Mouse (Mus musculus): Measurements from ENCODE around the gene Crhr1. TPM values are rescaled to one million over a fixed set of nuclear protein-coding genes. Genes with fewer than 3 reads are reported as not detected.

The Crhr1 gene
- total RNA-seq (2021) = under 1 TPM in 1 of 2 experiments, not detected in 1; 0.27 TPM
- long read RNA-seq, experiment 1 = 0 reads
- long read RNA-seq, experiment 2, transcript Crhr1-201 (13 exons, 2,460 nt) = major isoform, 6 of 6 reads
- long read RNA-seq, experiment 2, partial matches to known transcripts = 0 of 6 reads
- long read RNA-seq, experiment 2, other reads (novel, unspliced or antisense) = 0 of 6 reads

DNA sequence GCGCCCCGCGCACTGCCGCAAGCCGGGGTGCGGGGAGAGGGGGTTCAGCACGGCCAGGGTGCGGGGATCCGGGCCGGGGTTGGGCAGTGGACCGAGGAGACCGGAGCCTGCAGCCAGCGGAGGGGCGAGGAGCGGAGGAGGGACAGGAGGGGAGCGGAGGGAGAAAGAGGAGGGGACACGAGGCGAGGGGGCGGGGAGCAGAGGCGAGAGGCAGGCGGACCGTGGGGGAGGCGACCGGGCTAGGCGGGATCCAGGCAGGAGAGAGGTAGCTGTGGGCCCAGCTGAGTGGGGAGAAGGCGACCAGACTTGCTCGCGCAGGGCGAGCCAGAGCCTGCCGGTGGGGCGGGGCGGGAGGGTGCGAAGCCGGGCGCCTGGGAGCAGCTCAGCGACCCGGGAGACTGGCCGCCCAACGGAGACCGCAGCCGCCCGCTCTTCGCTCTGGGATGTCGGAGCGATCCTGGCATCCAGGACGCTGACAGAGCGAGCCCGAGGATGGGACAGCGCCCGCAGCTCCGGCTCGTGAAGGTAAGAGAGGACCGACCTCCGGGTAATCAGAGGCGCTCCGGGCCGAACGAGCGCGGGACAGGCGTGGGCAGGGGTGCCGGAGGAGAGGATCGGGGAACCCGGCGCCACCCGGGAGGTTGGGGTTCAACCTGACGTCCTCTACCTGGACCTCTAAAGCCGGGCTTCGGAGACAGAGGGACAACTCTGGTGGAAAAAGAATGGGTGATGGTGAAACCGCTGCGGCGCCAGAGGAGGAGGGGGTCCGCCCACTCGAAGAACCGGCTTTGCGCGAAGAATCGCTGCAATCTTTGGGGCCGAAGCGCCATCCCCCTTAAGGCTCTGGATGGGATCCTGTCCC, at the start of gene Crhr1:
Crhr1 (plus strand) TSS at position 276 of the 862 bp plus-strand sequence.
- no peak for DNase-seq (ENCODE audit: low spot score in 2 of 2)

DNA sequence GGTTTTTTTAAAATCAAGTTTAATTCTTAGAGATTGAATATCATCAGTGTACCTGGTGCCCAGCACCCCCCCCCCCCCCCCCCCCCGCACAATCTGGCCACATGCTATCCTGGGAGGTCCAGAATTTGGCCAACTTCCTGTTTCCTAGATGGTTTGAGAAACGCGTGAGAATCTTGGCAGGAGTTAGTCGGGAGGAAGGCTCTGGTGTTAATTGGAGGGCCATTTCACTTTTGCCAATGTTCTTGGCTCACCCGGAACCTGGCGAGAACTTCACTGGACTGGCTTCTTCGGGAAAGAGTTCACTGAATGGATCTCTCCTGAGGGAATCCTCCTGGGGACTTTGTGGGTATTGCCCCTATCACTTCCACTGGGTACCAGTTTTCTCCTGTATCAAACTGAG, 49.4 kb upstream of the Crhr1 start:
- DNase-seq (ENCODE audit: low spot score in 2 of 2) = no peak

DNA sequence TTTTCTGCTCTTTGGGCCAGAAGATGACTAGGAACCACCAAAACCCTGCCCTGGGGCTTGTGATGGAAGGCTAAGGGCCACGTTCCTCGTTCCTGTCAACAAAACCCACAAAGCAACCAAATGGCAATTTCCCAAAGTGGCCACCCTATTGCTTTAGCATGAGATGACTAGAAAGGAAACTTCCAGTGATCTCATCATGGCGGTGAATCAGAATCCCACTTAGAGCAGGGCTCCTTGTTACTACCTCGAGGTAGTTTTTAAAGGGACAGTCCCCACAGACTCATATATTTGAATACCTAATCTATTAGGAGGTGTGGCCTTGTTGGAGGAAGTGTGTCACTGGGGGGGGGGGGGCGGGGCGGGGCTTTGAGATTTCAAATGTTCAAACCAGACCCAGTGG, 48.9 kb upstream of the Crhr1 start:
- no peak for DNase-seq (ENCODE audit: low spot score in 2 of 2)

DNA sequence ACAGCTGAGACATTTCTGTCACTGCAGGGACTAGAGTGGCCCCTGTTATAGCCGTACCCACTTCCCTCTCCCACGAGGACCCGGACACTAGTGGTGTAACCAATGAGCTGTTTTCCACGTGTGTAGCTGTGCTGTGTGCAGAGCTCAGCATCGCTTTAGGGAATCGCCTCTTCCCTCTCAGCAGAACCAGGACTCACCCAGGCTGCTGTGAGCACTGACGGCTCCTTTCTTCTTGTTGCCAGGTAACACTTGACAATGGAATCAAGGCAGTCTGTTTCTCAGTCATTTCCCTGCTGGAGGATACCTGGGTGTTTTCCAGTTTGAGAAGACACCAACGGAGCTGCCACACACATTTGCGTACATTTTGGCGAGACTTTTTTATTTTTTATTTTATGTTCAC, 44.1 kb upstream of the Crhr1 start:
- DNase-seq (ENCODE audit: low spot score in 2 of 2) = no peak

DNA sequence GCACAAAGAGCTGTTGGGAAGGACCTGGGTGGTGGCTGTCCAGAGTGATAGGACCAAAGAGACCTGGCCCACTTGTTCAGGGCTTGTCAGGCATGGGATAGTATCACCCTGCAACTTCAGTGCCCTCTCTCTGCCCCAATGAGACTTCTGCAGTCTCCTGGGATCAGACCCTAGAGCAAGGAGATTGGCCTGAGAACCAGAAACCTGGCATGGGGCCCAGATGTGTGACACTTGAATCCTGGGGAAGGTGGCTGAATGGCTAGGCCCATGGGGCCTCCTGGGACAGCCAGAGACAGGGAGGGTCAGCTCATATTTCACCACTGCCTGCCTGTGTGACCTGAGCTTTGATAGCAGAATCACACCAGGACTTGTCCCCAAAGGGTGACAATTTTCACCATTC, 41.9 kb upstream of the Crhr1 start:
- DNase-seq (ENCODE audit: low spot score in 2 of 2) = no peak

DNA sequence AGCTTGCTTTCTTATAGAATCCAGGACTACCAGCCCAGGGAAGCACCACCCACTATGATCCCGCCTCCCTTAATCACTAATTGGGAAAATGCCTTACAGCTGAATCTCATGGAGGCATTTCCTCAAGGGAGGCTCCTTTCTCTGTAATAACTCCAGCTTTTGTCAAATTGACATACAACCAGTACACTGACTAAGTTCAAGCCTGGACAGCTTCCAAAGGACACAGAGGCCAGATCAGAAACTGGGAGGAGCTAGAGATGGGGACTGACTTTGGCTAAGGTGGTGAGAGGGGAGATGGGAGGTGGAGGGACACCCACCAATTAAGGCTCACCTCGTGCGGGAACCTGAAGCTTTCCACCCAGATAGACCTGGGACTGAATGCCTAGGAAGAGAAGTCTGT, 37.5 kb upstream of the Crhr1 start:
- no peak for DNase-seq (ENCODE audit: low spot score in 2 of 2)

DNA sequence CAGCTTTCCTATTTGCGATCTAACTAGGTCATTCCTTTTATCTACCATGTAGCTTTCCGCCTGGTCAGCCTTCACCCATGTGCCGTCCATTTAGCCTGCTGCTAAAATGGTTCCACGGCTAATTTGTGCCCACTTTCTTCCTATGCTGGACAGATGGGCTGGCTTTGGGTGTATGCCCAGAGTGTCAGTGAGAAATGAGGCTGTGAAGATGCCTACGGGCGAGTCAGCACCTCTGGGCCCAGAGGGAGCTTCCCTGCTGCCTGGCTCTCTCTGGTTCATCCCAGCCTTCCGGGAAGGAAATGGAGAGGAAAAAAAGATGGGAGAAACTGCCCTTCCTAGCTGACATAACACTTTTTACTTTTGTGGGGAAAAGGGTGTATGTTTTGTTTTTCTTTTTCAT, 36.1 kb upstream of the Crhr1 start:
- no peak for DNase-seq (ENCODE audit: low spot score in 2 of 2)

DNA sequence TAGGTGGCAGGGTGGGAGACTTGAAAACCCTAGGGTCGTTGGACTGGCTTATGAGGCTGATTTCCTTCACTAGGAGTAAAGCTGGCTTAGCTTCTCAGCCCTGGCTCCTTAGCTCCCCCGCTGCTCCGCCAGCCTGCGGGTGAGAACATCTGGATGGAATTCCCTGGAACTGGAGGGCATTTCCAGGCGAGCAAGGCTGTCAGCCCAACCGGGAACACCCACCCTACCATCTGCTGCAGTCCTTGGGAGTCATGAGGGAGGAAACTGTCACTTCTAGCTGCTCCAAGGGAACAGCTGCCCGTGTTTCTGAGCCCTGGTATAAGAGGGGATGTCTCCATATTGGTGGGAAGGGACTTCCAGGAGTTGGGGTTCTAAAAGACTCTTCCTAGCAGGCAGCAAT, 33.1 kb upstream of the Crhr1 start:
- no peak for DNase-seq (ENCODE audit: low spot score in 2 of 2)

DNA sequence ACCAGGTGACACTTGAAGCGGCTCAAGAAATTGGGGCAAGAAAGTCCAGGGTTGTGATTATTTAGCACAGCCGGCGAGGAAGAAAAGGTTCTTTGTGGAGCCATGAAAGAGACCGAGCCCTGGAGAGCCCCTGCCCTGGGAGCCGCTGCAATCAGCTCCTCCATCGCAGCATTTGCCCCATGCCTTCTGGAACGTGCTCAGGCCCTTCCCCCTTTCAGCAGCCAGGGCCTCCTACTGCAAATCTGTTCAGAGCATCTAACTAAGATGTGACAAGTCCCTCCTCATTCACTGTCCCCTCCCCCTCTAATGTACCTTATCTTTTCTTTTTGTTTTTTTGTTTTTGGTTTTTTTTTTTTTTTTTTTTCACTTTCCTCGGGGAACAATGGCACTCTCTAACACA, 30.0 kb upstream of the Crhr1 start:
- no peak for DNase-seq (ENCODE audit: low spot score in 2 of 2)

DNA sequence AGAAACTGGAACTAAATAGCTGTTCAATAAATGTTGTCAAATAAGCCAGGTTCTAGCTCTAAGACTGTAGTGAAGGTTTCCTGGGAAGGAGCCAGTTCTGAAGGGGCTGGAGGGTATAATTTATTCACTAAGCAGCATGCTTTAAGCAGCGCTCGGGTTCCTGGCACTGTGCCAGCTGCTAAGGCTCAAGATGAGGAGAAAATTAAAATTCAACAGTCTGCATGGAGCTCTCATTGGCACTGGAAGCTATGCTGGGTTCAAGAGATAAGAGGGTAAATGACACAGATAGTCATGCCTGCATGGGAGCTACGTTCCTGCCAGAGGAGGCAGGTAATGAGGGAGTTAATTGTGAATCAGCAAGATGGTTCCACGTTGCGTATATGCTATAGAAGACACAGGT, 26.3 kb upstream of the Crhr1 start:
- no peak for DNase-seq (ENCODE audit: low spot score in 2 of 2)

DNA sequence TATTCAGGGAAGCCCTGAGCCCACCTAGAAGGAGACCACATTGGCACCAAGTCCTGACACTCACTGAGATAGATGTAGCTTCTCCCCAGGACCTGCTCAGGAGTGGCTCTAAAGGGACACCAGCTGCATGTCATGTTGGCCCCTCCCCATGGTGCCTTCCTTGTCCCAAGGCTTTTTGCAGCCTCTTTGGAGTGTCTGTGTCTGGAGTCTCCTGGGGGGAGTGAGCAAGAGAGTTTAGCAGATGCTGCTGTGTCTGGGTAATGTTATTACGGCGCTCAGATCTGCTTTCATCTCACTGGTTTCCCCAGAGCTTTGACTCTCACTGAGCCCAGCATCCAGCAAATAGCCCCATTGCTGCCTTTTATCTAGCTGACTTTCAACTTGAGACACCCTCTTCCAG, 25.7 kb upstream of the Crhr1 start:
- no peak for DNase-seq (ENCODE audit: low spot score in 2 of 2)

DNA sequence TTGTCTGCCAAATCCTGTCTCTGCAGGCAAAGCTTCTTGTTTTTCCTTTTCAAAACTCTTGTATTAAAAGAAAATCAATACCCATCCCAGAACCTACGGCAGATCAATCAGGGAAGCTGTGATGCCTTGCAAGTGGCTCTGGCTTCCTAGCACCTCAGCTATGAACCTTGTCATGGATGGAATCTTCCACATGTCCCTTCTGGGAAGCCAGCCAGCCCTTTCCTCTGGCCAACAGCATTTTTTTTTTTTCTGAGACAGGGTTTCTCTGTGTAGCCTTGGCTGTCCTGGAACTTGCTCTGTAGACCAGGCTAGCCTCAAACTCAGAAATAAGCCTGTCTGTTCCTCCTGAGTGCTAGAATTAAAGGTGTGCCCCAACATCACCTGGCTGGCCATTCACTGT, 22.3 kb upstream of the Crhr1 start:
- no peak for DNase-seq (ENCODE audit: low spot score in 2 of 2)

DNA sequence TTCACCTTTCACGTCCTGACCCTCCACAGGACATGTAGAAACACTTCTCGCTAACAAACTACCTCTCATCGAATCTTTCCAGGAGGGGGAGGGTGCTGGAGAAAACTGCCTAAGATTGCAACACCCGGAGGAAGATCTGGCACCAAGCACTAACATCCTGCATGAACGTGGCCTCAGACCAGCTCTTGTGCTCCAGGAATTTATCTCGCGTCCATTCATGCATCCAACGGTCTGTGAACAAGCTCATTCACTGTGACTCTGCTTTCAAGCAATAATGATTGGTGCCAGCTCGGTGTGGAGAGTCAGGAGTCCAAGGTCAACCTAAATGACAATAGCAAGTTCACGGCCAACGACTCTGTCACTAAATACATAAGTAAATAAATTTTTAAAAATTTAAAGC, 20.8 kb upstream of the Crhr1 start:
- DNase-seq (ENCODE audit: low spot score in 2 of 2) = no peak

DNA sequence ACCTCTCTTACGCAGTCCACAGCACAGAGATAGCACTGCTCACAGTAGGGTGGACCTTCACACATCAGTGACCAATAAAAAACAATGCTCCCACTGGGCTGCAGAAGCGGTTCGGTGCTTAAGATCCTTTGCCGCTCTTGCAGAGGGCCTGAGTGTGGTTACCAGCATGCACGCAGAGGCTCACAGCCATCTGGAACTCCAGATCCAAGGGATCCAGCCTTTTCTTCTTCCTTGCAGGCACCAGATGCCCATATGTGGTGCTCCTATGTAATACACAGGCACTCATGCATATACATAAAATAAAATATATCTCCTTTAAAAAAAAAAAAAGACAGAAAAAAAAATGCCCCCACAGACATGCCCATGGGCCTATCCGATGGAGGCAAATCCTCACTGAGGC, 19.0 kb upstream of the Crhr1 start:
- DNase-seq (ENCODE audit: low spot score in 2 of 2) = no peak

DNA sequence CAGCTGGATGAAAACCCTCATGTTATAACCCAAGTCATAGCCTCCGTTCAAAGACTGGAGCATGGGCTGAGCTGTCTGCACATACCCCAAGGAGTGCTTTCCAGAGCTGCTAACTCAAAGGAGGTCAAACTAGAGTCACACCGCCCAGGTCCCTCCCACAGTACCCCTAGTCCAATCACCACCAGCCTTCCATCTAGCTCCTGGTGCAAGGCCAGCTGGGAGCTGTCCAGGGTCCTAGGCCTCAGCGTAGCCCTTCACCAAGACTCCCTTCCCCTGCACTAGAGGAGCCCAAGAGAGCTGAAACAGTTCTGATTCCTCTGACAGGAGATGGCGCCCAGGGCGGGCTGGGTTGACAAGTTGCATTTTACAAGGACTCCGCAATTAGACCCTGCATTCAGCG, 18.0 kb upstream of the Crhr1 start:
- DNase-seq (ENCODE audit: low spot score in 2 of 2) = peak; percentile 66 to 76

DNA sequence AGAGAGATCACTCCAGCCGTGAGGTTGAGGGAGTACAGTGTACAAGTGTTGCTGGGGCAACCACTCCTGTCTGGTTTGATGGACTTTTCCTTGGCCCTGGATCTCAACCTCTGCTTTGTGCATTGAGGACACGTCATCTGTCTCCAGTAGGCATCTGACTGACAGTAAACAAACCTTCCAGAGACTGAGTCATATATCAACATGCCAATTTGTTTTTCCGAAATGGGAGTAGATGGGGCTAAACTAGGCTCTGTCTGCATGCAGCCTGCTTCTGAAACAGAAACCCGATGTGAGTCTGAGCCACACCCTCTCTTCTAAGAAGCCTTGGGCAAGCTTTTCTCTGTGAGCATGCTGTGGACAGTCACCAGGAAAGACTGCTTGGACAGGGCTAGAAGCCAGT, 14.3 kb upstream of the Crhr1 start:
- no peak for DNase-seq (ENCODE audit: low spot score in 2 of 2)

DNA sequence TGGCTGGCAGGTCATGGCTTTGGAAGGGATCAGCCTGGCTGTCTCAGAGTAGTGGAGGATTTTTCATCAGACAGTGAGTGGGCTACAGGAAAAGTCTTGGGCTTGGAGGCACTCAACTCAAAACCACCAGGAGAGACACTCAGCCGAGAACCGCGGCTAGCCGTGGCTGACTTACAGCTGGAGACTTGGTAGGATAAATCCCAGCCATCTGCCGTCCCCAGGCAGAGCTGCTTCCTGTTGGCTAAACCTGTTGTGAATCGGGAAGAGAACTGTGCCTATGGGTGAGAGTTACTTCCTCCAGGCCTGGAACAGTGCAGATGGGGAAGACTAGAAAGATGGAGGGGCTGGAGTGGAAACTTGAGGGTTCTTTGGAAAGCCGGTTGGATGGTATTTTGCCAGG, 9.7 kb upstream of the Crhr1 start:
- no peak for DNase-seq (ENCODE audit: low spot score in 2 of 2)

DNA sequence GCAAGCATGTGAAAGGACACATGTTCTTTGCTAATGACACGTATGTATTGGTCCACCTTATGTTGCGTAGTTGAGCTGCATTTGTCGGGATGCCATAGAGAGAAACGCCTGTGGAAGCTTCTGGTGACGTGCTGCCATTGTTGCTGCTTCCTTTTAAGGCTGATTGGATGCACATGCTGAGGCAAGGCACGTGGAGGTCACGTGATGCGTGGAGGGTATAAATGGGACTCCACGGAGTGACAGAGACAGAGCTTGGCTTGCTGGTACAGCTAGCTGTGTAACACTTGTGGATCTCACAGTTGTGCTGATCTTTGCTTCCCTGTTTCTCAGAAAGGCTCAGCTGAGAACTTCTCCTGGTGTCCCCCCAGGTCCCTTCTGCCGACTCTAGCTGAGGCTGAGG, 9.2 kb upstream of the Crhr1 start:
- no peak for DNase-seq (ENCODE audit: low spot score in 2 of 2)

DNA sequence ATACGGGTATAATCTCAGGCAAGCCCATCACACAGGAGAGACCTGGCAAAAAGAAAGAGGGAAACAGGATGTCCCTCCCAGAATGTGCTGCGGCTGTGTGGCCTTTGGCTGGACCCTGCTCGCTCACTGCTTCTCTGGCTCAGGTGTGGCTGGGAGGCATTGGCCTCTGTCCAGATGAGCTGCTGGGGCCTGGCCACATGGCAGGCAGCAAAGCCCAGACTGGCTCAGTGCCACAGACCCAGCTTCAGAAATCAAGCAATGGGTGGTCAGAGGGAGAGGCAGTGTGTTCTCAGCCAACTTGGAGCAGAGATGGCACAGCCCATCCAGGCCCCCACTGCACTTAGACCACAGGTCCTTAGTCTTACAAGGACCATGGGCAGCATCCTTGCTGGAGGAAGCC, 8.1 kb upstream of the Crhr1 start:
- DNase-seq (ENCODE audit: low spot score in 2 of 2) = no peak

DNA sequence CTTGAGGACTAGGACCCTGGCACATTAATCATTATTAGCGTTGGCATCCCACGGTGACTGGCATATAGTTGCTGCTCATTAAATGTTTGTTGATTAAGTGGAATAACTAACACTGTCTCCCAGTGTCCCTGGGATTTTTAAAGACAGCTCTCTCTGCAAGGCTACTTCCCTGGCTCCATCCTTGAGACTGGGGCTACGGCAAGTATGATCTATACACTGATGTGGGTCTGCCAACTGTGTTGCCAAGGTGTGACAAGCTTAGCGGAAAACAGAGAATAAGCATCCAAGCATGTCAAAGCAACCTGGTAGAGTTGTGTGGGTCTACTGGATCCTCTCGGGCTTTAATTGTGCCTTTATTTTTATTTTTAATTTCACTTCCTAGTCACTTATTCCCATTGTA, 3.2 kb upstream of the Crhr1 start:
- no peak for DNase-seq (ENCODE audit: low spot score in 2 of 2)

DNA sequence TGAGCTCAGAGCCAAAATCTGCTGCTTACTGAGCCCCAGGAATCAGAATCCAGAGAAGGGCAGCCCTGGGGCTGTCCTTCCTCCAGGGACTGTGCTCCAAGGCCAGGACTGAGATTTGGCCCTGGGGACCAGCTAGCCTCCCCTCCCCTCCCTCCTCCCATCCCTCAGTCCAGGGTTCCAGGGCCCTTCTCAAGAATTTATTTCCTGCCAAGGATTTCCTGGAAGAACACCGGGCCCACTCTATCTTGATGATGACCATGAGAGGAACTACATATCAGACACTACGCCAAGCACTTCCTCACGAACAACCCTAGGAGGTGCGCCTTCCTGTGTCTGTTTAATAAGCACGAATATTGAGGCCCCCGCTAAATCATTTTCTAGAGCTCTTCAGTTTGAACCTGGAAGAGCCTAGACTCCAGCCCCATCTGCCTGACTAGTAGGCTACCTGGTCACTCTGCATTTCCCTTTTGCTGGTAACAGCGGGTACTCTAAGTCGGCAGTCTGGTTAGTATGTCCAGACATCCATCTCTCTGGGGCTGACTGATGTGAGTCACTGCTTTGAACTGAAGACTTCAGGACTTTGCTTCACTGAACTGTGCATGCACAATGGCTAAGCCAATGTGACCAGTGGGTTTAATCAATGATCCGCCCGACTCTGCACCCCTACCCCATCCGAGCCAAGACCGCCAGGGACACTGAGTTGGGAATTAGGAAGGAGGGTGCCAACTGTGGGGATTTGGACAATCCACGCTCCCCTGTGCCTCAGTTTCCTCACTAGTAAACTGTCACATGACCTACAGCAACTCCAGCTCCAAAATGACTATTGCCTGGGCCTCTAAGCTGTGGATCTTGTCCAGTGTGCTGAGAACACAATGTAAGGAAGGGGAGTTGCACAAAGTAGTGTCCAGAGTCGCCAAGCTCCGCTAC, 1.7 kb upstream of the Crhr1 start:
- DNase-seq (ENCODE audit: low spot score in 2 of 2) = no peak

DNA sequence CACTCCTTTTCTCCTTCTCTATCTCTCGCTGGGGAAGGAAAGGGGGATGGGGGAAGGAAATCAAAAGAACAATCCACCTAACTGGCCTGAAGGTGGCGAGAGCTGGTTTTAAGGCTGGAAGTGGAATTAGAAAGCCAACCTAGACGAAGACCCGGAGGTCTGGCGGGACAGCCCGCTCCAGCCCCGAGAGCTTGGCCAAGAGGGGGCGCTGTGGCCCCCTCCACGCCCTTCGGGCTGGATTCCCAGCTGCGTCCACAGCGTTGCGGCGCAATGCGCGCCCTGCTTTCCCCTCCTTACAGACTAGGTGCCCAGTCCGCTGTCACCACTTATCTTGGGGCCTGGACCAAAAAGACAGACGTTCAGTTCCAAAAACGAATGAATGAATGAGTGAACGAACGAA, 899 bp upstream of the Crhr1 start:
- DNase-seq (ENCODE audit: low spot score in 2 of 2) = peak in 1 of 2 experiments; percentile 33
